Mouse (Mus musculus) CH12F3 (cell line): ENCODE measurements around the gene Atp5d.

Source experiments
- in situ Hi-C: fragments of 300-500 bp; cut with MboI; formaldehyde crosslinking; loops from 2 replicates; pipeline ENCODE4 v1.14.3; 2020; ENCODE audit warnings: low sequenced_read_pairs

Atp5d gene

GRCm38 (mm10) chr10:80139975-80140665, 1.7 kb downstream of the Atp5d start:
- in situ Hi-C loops: loop anchor here (10.0 kb wide), 1 partner anchor 155 kb away; the partner anchor contains the start of genes Cnn2 and Tmem259

- in situ Hi-C loops: loop anchor here (10.0 kb wide), 1 partner anchor 156 kb away; the partner anchor contains the start of genes Cnn2 and Tmem259
Observed at GRCm38 (mm10) chr10:80140666-80141035, 2.2 kb downstream of the Atp5d start, which contains the start of gene Cbarp. TSS of gene Cbarp (minus strand) at chr10:80140835.

- in situ Hi-C loops: loop anchor here (10.0 kb wide), 1 partner anchor 156 kb away; the partner anchor contains the start of genes Cnn2 and Tmem259
Observed at GRCm38 (mm10) chr10:80141243-80141642, 2.8 kb downstream of the Atp5d start.

GRCm38 (mm10) chr10:80141786-80142529, 3.5 kb downstream of the Atp5d start:
- in situ Hi-C loops: loop anchor here (10.0 kb wide), 1 partner anchor 157 kb away; the partner anchor contains the start of genes Cnn2 and Tmem259

GRCm38 (mm10) chr10:80142530-80142925, 4.1 kb downstream of the Atp5d start:
- in situ Hi-C loops: loop anchor here (10.0 kb wide), 1 partner anchor 158 kb away; the partner anchor contains the start of genes Cnn2 and Tmem259

- in situ Hi-C loops: loop anchor here (10.0 kb wide), 1 partner anchor 159 kb away; the partner anchor contains the start of genes Cnn2 and Tmem259
Observed at GRCm38 (mm10) chr10:80143664-80144063, 5.2 kb downstream of the Atp5d start.

GRCm38 (mm10) chr10:80144159-80144558, 5.7 kb downstream of the Atp5d start:
- in situ Hi-C loops: loop anchor here (10.0 kb wide), 1 partner anchor 159 kb away; the partner anchor contains the start of genes Cnn2 and Tmem259

GRCm38 (mm10) chr10:80144864-80145838, 6.7 kb downstream of the Atp5d start:
- in situ Hi-C loops: loop anchor here (10.0 kb wide), 1 partner anchor 160 kb away; the partner anchor contains the start of genes Cnn2 and Tmem259

- in situ Hi-C loops: loop anchor here (10.0 kb wide), 1 partner anchor 161 kb away; the partner anchor contains the start of genes Cnn2 and Tmem259
Observed at GRCm38 (mm10) chr10:80145896-80146295, 7.5 kb downstream of the Atp5d start.

GRCm38 (mm10) chr10:80146568-80147011, 8.2 kb downstream of the Atp5d start:
- in situ Hi-C loops: loop anchor here (10.0 kb wide), 1 partner anchor 162 kb away; the partner anchor contains the start of genes Cnn2 and Tmem259

- in situ Hi-C loops: loop anchor here (10.0 kb wide), 1 partner anchor 162 kb away; the partner anchor contains the start of genes Cnn2 and Tmem259
Observed at GRCm38 (mm10) chr10:80147146-80147718, 8.8 kb downstream of the Atp5d start.

- in situ Hi-C loops: loop anchor here (10.0 kb wide), 1 partner anchor 163 kb away; the partner anchor contains the start of genes Cnn2 and Tmem259
Observed at GRCm38 (mm10) chr10:80147719-80148601, 9.5 kb downstream of the Atp5d start, which contains the start of gene Midn. TSS of gene Midn (plus strand) at chr10:80148272.

- in situ Hi-C loops: loop anchor here (10.0 kb wide), 1 partner anchor 164 kb away; the partner anchor contains the start of genes Cnn2 and Tmem259
Observed at GRCm38 (mm10) chr10:80148610-80149290, 10.3 kb downstream of the Atp5d start.

GRCm38 (mm10) chr10:80149291-80150225, 11.1 kb downstream of the Atp5d start:
- in situ Hi-C loops: loop anchor here (10.0 kb wide), 1 partner anchor 165 kb away; the partner anchor contains the start of genes Cnn2 and Tmem259

- in situ Hi-C loops: no loop called here
Observed at GRCm38 (mm10) chr10:80150226-80151210, 12.1 kb downstream of the Atp5d start.
